Mouse (Mus musculus): ENCODE results near the gene Hdgfl1. TPM values are rescaled to one million over a fixed set of nuclear protein-coding genes. Genes with fewer than 3 reads are reported as not detected.

The Hdgfl1 gene
- polyA plus RNA-seq (2015; fragmentation: Nextera tagmentation; extraction: Ambion mirVana): not detected in 2 replicates

GRCm38 (mm10) chr13:26769955-26770354, at the start of gene Hdgfl1:
Gene Hdgfl1 (minus strand): TSS chr13:26770165.
- no peaks in the 10 kb centered on the region for H3K36me3 ChIP-seq (replicated peaks; ENCODE audit: insufficient read depth, low read length)
- ATAC-seq: no peak
- no peak within 1 kb of the TSS for H3K4me2 ChIP-seq (ENCODE audit: low read depth, low read length)
- 89% methylated on average over 16 of the region's 16 CpGs for WGBS (ENCODE audit: insufficient replicate concordance)
- H3K9me3 ChIP-seq (ENCODE audit: low read length): no peaks in the 10 kb centered on the region
- H3K27me3 ChIP-seq (ENCODE audit: insufficient read depth, low read length): no peaks in the 10 kb centered on the region
- no peak for DNase-seq
- H3K9ac ChIP-seq (replicated peaks): no peak within 1 kb of the TSS
- no peaks in the 10 kb centered on the region for H3K4me1 ChIP-seq (ENCODE audit: insufficient read depth)
- TF ChIP-seq EP300 (IDR thresholded peaks at IDR 0.05; ENCODE audit: low read depth) (no peak), CTCF (IDR thresholded peaks at IDR 0.05; ENCODE audit: low read depth) (no peak)
- H3K27ac ChIP-seq (ENCODE audit: low read depth): no peak within 1 kb of the TSS
- no peak within 1 kb of the TSS for H3K4me3 ChIP-seq (ENCODE audit: low read depth, low read length)

- Histone ChIP-seq H3K9me3 (ENCODE audit: low read length) (no peaks in the 10 kb centered on the region), H3K36me3 (replicated peaks; ENCODE audit: insufficient read depth, low read length) (no peaks in the 10 kb centered on the region), H3K4me3 (ENCODE audit: low read depth, low read length) (no peak overlapping the region), H3K9ac (replicated peaks) (no peak overlapping the region), H3K27ac (ENCODE audit: low read depth) (no peak overlapping the region), H3K27me3 (ENCODE audit: insufficient read depth, low read length) (no peaks in the 10 kb centered on the region), H3K4me1 (ENCODE audit: insufficient read depth) (no peaks in the 10 kb centered on the region), H3K4me2 (ENCODE audit: low read depth, low read length) (no peak overlapping the region)
- WGBS (ENCODE audit: insufficient replicate concordance): 65% methylated on average over 3 of the region's 3 CpGs
- TF ChIP-seq CTCF (IDR thresholded peaks at IDR 0.05; ENCODE audit: low read depth) (no peak), EP300 (IDR thresholded peaks at IDR 0.05; ENCODE audit: low read depth) (no peak)
- ATAC-seq: no peak
- no peak for DNase-seq
These were observed 25.5 kb upstream of the Hdgfl1 start for GRCm38 (mm10) chr13:26795460-26795859.

GRCm38 (mm10) chr13:26769424-26769823, 541 bp downstream of the Hdgfl1 start:
- H3K4me2 ChIP-seq (ENCODE audit: low read depth, low read length): no peak overlapping the region
- DNase-seq (no peak), ATAC-seq (no peak)
- no peaks in the 10 kb centered on the region for H3K9me3 ChIP-seq (ENCODE audit: low read length)
- no peak overlapping the region for H3K9ac ChIP-seq (replicated peaks)
- TF ChIP-seq CTCF (IDR thresholded peaks at IDR 0.05; ENCODE audit: low read depth) (no peak), EP300 (IDR thresholded peaks at IDR 0.05; ENCODE audit: low read depth) (no peak)
- WGBS (ENCODE audit: insufficient replicate concordance): 83% methylated on average over 15 of the region's 15 CpGs
- no peaks in the 10 kb centered on the region for H3K27me3 ChIP-seq (ENCODE audit: insufficient read depth, low read length)
- no peaks in the 10 kb centered on the region for H3K36me3 ChIP-seq (replicated peaks; ENCODE audit: insufficient read depth, low read length)
- H3K4me3 ChIP-seq (ENCODE audit: low read depth, low read length): no peak overlapping the region
- H3K27ac ChIP-seq (ENCODE audit: low read depth): no peak overlapping the region
- H3K4me1 ChIP-seq (ENCODE audit: insufficient read depth): no peaks in the 10 kb centered on the region

GRCm38 (mm10) chr13:26761966-26762803, 7.8 kb downstream of the Hdgfl1 start:
- Histone ChIP-seq H3K9me3 (ENCODE audit: low read length) (no peaks in the 10 kb centered on the region), H3K4me2 (ENCODE audit: low read depth, low read length) (no peak overlapping the region), H3K36me3 (replicated peaks; ENCODE audit: insufficient read depth, low read length) (no peaks in the 10 kb centered on the region), H3K27ac (ENCODE audit: low read depth) (no peak overlapping the region), H3K4me1 (ENCODE audit: insufficient read depth) (no peaks in the 10 kb centered on the region), H3K4me3 (ENCODE audit: low read depth, low read length) (no peak overlapping the region), H3K9ac (replicated peaks) (no peak overlapping the region), H3K27me3 (ENCODE audit: insufficient read depth, low read length) (no peaks in the 10 kb centered on the region)
- WGBS (ENCODE audit: insufficient replicate concordance): 67% methylated on average over 12 of the region's 12 CpGs
- ATAC-seq (no peak), DNase-seq (no peak)
- TF ChIP-seq EP300 (IDR thresholded peaks at IDR 0.05; ENCODE audit: low read depth): no peak
- TF ChIP-seq CTCF (IDR thresholded peaks at IDR 0.05; ENCODE audit: low read depth): no peak

- no peak for DNase-seq
- no peak overlapping the region for H3K9ac ChIP-seq (replicated peaks)
These were observed 17.1 kb downstream of the Hdgfl1 start for GRCm38 (mm10) chr13:26752863-26753262.

GRCm38 (mm10) chr13:26752414-26752813, 17.6 kb downstream of the Hdgfl1 start:
- Histone ChIP-seq H3K27me3 (ENCODE audit: insufficient read depth, low read length) (no peaks in the 10 kb centered on the region), H3K9ac (replicated peaks) (no peak overlapping the region), H3K4me2 (ENCODE audit: low read depth, low read length) (no peak overlapping the region), H3K4me1 (ENCODE audit: insufficient read depth) (no peaks in the 10 kb centered on the region), H3K4me3 (ENCODE audit: low read depth, low read length) (no peak overlapping the region), H3K36me3 (replicated peaks; ENCODE audit: insufficient read depth, low read length) (no peaks in the 10 kb centered on the region), H3K9me3 (ENCODE audit: low read length) (no peaks in the 10 kb centered on the region), H3K27ac (ENCODE audit: low read depth) (no peak overlapping the region)
- no peak for DNase-seq
- no peak for TF ChIP-seq CTCF (IDR thresholded peaks at IDR 0.05; ENCODE audit: low read depth)
- TF ChIP-seq EP300 (IDR thresholded peaks at IDR 0.05; ENCODE audit: low read depth): no peak
- ATAC-seq: no peak
- 88% methylated on average over 1 of the region's 1 CpGs for WGBS (ENCODE audit: insufficient replicate concordance)

More at GRCm38 (mm10) chr13:26752863-26753262, 17.1 kb downstream of the Hdgfl1 start:
- H3K27ac ChIP-seq (ENCODE audit: low read depth): no peak overlapping the region
- ATAC-seq: no peak
- no peaks in the 10 kb centered on the region for H3K36me3 ChIP-seq (replicated peaks; ENCODE audit: insufficient read depth, low read length)
- H3K9me3 ChIP-seq (ENCODE audit: low read length): no peaks in the 10 kb centered on the region
- H3K4me3 ChIP-seq (ENCODE audit: low read depth, low read length): no peak overlapping the region
- TF ChIP-seq EP300 (IDR thresholded peaks at IDR 0.05; ENCODE audit: low read depth): no peak
- no peak overlapping the region for H3K4me2 ChIP-seq (ENCODE audit: low read depth, low read length)
- no peaks in the 10 kb centered on the region for H3K4me1 ChIP-seq (ENCODE audit: insufficient read depth)
- H3K27me3 ChIP-seq (ENCODE audit: insufficient read depth, low read length): no peaks in the 10 kb centered on the region

All from liver, postnatal 0 days (tissue).